Mouse (Mus musculus) retina, embryonic 14.5 days (tissue): ENCODE results near the gene Btd.

Experiments used
- DNase-seq: peaks from one replicate; pipeline ENCODE4 v3.0.0-alpha.2; 2015; ENCODE audit warnings: low spot score

Gene Btd

GRCm38 (mm10) chr14:31647991-31648390, 7.2 kb downstream of the Btd start:
- no peak for DNase-seq

- DNase-seq: no peak
These were observed 9.5 kb downstream of the Btd start for GRCm38 (mm10) chr14:31650347-31650746.

- no peak for DNase-seq
These were observed 10.4 kb downstream of the Btd start for GRCm38 (mm10) chr14:31651206-31651605.

- DNase-seq: no peak
These were observed 11.3 kb downstream of the Btd start for GRCm38 (mm10) chr14:31652106-31652505.

GRCm38 (mm10) chr14:31652624-31653023, 11.8 kb downstream of the Btd start:
- DNase-seq: no peak

- no peak for DNase-seq
These were observed 12.5 kb downstream of the Btd start for GRCm38 (mm10) chr14:31653101-31653875.

GRCm38 (mm10) chr14:31654816-31655215, 14.0 kb downstream of the Btd start:
- DNase-seq: no peak

GRCm38 (mm10) chr14:31655406-31655805, 14.6 kb downstream of the Btd start:
- DNase-seq: no peak

- no peak for DNase-seq
These were observed 15.6 kb downstream of the Btd start for GRCm38 (mm10) chr14:31656386-31656785.

GRCm38 (mm10) chr14:31656857-31657645, 16.2 kb downstream of the Btd start:
- peak; percentile 84 for DNase-seq

- no peak for DNase-seq
These were observed 17.4 kb downstream of the Btd start for GRCm38 (mm10) chr14:31658126-31658680.

GRCm38 (mm10) chr14:31659501-31660181, 18.8 kb downstream of the Btd start:
- DNase-seq: no peak

GRCm38 (mm10) chr14:31660312-31661093, 19.7 kb downstream of the Btd start:
- no peak for DNase-seq

GRCm38 (mm10) chr14:31661671-31662554, 21.1 kb downstream of the Btd start:
- peak; percentile 77 for DNase-seq

GRCm38 (mm10) chr14:31662555-31663211, 21.9 kb downstream of the Btd start:
- DNase-seq: peak; percentile 35

GRCm38 (mm10) chr14:31663376-31664099, 22.7 kb downstream of the Btd start:
- DNase-seq: no peak

- DNase-seq: no peak
These were observed 23.5 kb downstream of the Btd start for GRCm38 (mm10) chr14:31664100-31664902.

- no peak for DNase-seq
These were observed 24.2 kb downstream of the Btd start for GRCm38 (mm10) chr14:31664903-31665565.
